Mouse (Mus musculus) heart, embryonic 13.5 days (tissue): ENCODE measurements around the gene Cables2. TPM values are rescaled to one million over a fixed set of nuclear protein-coding genes. Genes with fewer than 3 reads are reported as not detected.

ENCODE experiments used
- ATAC-seq: fragments of 200-750 bp; cut with Nextera tagmentation; 2 replicates; pipeline ENCODE4 v1.8.0; 2017; ENCODE audit warnings: moderate TSS enrichment; ENCODE audit not compliant: insufficient number of reproducible peaks, low FRiP score, low TSS enrichment; ENCODE audit errors: extremely low read depth
- H3K27ac ChIP-seq: fragments of 300-500 bp; sonication (generic); replicated peaks from 2 replicates; pipeline ENCODE4 v1.5.1; 2015; ENCODE audit warnings: moderate library complexity, mild to moderate bottlenecking, inconsistent platforms
- H3K27me3 ChIP-seq: fragments of 300-500 bp; sonication (generic); replicated peaks from 2 replicates; pipeline ENCODE4 v1.6.1; 2015; ENCODE audit warnings: mild to moderate bottlenecking, inconsistent platforms
- H3K36me3 ChIP-seq: fragments of 300-500 bp; sonication (generic); 2 replicates; pipeline ENCODE4 v1.6.1; 2015; ENCODE audit warnings: mild to moderate bottlenecking, inconsistent platforms
- H3K4me1 ChIP-seq: fragments of 300-500 bp; sonication (generic); 2 replicates; pipeline ENCODE4 v1.6.1; 2015; ENCODE audit warnings: inconsistent platforms
- H3K4me2 ChIP-seq: fragments of 300-500 bp; sonication (generic); 2 replicates; pipeline ENCODE4 v1.6.1; 2015; ENCODE audit warnings: inconsistent platforms, mild to moderate bottlenecking, moderate library complexity
- H3K4me3 ChIP-seq: fragments of 300-500 bp; sonication (generic); 2 replicates; pipeline ENCODE4 v1.5.1; 2015; ENCODE audit warnings: moderate library complexity, mild to moderate bottlenecking, inconsistent platforms
- H3K9ac ChIP-seq: fragments of 300-500 bp; sonication (generic); 2 replicates; pipeline ENCODE4 v1.6.1; 2015; ENCODE audit warnings: inconsistent platforms, mild to moderate bottlenecking, moderate library complexity
- H3K9me3 ChIP-seq: fragments of 300-500 bp; sonication (generic); 2 replicates; pipeline ENCODE4 v1.6.1; 2016; ENCODE audit warnings: inconsistent platforms
- WGBS: fragments of 180-500 bp; shearing (Covaris S2); methylation state at CpG from one replicate; pipeline ENCODE4 v1.1.7; 2015; ENCODE audit warnings: mixed read lengths; 5-methylcytosine and 5-hydroxymethylcytosine counted together
- polyA plus RNA-seq: library from polyadenylated mRNA; unstranded; fragments of >200 nt; fragmentation: Nextera tagmentation; extraction: Ambion mirVana; gene quantifications from 2 replicates; pipeline ENCODE4 v1.2.1, GENCODE M21; 2015

Gene Cables2
- polyA plus RNA-seq, 1 experiment from 2014 or later = 9.3 TPM

- Histone ChIP-seq H3K9ac (peak overlapping the region; percentile 54), H3K4me1 (peaks cover 79% of the 10 kb centered on the region), H3K9me3 (no peaks in the 10 kb centered on the region), H3K36me3 (peaks cover 4% of the 10 kb centered on the region; the same call in 1 of the 2 replicates), H3K27me3 (peaks cover 35% of the 10 kb centered on the region), H3K4me3 (no peak overlapping the region), H3K4me2 (peak overlapping the region; percentile 24), H3K27ac (no peak overlapping the region)
- 13% methylated on average over 6 of the region's 6 CpGs for WGBS
- peak; percentile 18; the same call in 1 of the 2 replicates for ATAC-seq
Observed at GRCm38 (mm10) chr2:180222250-180222649, 51.0 kb downstream of the Cables2 start.

- peaks cover 80% of the 10 kb centered on the region for H3K4me1 ChIP-seq
- no peak for ATAC-seq
Observed at GRCm38 (mm10) chr2:180221051-180221450, 52.2 kb downstream of the Cables2 start.

GRCm38 (mm10) chr2:180220165-180220564 is 53.1 kb downstream of the Cables2 start:
- H3K9ac ChIP-seq = no peak overlapping the region
- no peak overlapping the region for H3K4me3 ChIP-seq
- ATAC-seq = no peak
- no peak overlapping the region for H3K27ac ChIP-seq
- WGBS = 58% methylated on average over 9 of the region's 9 CpGs
- H3K9me3 ChIP-seq = no peaks in the 10 kb centered on the region
- H3K36me3 ChIP-seq = peaks cover 4% of the 10 kb centered on the region; the same call in 1 of the 2 replicates
- peaks cover 86% of the 10 kb centered on the region for H3K4me1 ChIP-seq
- peaks cover 23% of the 10 kb centered on the region for H3K27me3 ChIP-seq
- H3K4me2 ChIP-seq = no peak overlapping the region

More at GRCm38 (mm10) chr2:180221051-180221450, 52.2 kb downstream of the Cables2 start:
- no peak overlapping the region for H3K27ac ChIP-seq
- H3K4me3 ChIP-seq = no peak overlapping the region
- no peak overlapping the region for H3K4me2 ChIP-seq
- H3K9me3 ChIP-seq = no peaks in the 10 kb centered on the region
- H3K27me3 ChIP-seq = peaks cover 31% of the 10 kb centered on the region
- H3K9ac ChIP-seq = no peak overlapping the region
- H3K36me3 ChIP-seq = peaks cover 4% of the 10 kb centered on the region; the same call in 1 of the 2 replicates
- 75% methylated on average over 9 of the region's 9 CpGs for WGBS

GRCm38 (mm10) chr2:180219145-180219943 is 54.0 kb downstream of the Cables2 start:
- no peak for ATAC-seq
- H3K27me3 ChIP-seq = peaks cover 15% of the 10 kb centered on the region
- no peak overlapping the region; the same call in 1 of the 2 replicates for H3K9ac ChIP-seq
- H3K9me3 ChIP-seq = no peaks in the 10 kb centered on the region
- H3K27ac ChIP-seq = peak overlapping the region; percentile 55
- H3K36me3 ChIP-seq = peaks cover 4% of the 10 kb centered on the region; the same call in 1 of the 2 replicates
- WGBS = 78% methylated on average over 15 of the region's 15 CpGs
- H3K4me2 ChIP-seq = no peak overlapping the region
- peaks cover 88% of the 10 kb centered on the region for H3K4me1 ChIP-seq
- H3K4me3 ChIP-seq = no peak overlapping the region

- 23% methylated on average over 5 of the region's 5 CpGs for WGBS
- peak overlapping the region; percentile 55 for H3K27ac ChIP-seq
- no peak for ATAC-seq
- peaks cover 9% of the 10 kb centered on the region; the same call in 1 of the 2 replicates for H3K27me3 ChIP-seq
- no peak overlapping the region for H3K4me3 ChIP-seq
- H3K9me3 ChIP-seq = no peaks in the 10 kb centered on the region
- no peak overlapping the region for H3K4me2 ChIP-seq
- peaks cover 85% of the 10 kb centered on the region for H3K4me1 ChIP-seq
- H3K9ac ChIP-seq = peak overlapping the region; percentile 24
- peaks cover 4% of the 10 kb centered on the region; the same call in 1 of the 2 replicates for H3K36me3 ChIP-seq
Observed at GRCm38 (mm10) chr2:180218677-180219076, 54.6 kb downstream of the Cables2 start.

GRCm38 (mm10) chr2:180218241-180218640 is 55.1 kb downstream of the Cables2 start:
- peaks cover 81% of the 10 kb centered on the region for H3K4me1 ChIP-seq

GRCm38 (mm10) chr2:180217587-180217986 is 55.7 kb downstream of the Cables2 start:
- Histone ChIP-seq H3K36me3 (peaks cover 8% of the 10 kb centered on the region; the same call in 1 of the 2 replicates), H3K4me1 (peaks cover 74% of the 10 kb centered on the region), H3K9me3 (no peaks in the 10 kb centered on the region), H3K27me3 (no peaks in the 10 kb centered on the region), H3K27ac (0 out of 2 replicates have a peak overlapping the region, but pooled peaks have one; percentile 3), H3K4me2 (no peak overlapping the region), H3K9ac (0 out of 2 replicates have a peak overlapping the region, but pooled peaks have one; percentile 24), H3K4me3 (no peak overlapping the region)
- 74% methylated on average over 8 of the region's 8 CpGs for WGBS
- ATAC-seq = no peak

More at GRCm38 (mm10) chr2:180218241-180218640, 55.1 kb downstream of the Cables2 start:
- Histone ChIP-seq H3K9ac (peak overlapping the region; percentile 24), H3K9me3 (no peaks in the 10 kb centered on the region), H3K4me3 (no peak overlapping the region), H3K27ac (peak overlapping the region; percentile 55), H3K27me3 (peaks cover 4% of the 10 kb centered on the region; the same call in 1 of the 2 replicates), H3K4me2 (no peak overlapping the region), H3K36me3 (peaks cover 6% of the 10 kb centered on the region; the same call in 1 of the 2 replicates)
- WGBS = 39% methylated on average over 3 of the region's 3 CpGs
- ATAC-seq = no peak

GRCm38 (mm10) chr2:180216921-180217320 is 56.4 kb downstream of the Cables2 start:
- H3K4me2 ChIP-seq = no peak overlapping the region
- no peak overlapping the region for H3K9ac ChIP-seq
- H3K4me3 ChIP-seq = no peak overlapping the region
- H3K4me1 ChIP-seq = peaks cover 68% of the 10 kb centered on the region
- no peaks in the 10 kb centered on the region for H3K27me3 ChIP-seq
- H3K36me3 ChIP-seq = peaks cover 11% of the 10 kb centered on the region
- WGBS = 51% methylated on average over 5 of the region's 5 CpGs
- H3K27ac ChIP-seq = 0 out of 2 replicates have a peak overlapping the region, but pooled peaks have one; percentile 3
- ATAC-seq = no peak
- peaks cover 3% of the 10 kb centered on the region for H3K9me3 ChIP-seq

GRCm38 (mm10) chr2:180215951-180216350 is 57.3 kb downstream of the Cables2 start:
- Histone ChIP-seq H3K4me3 (no peak overlapping the region), H3K9me3 (peaks cover 3% of the 10 kb centered on the region), H3K4me2 (no peak overlapping the region), H3K9ac (peak overlapping the region; percentile 57; the same call in 1 of the 2 replicates), H3K4me1 (peaks cover 62% of the 10 kb centered on the region), H3K27ac (peak overlapping the region; percentile 79), H3K27me3 (no peaks in the 10 kb centered on the region), H3K36me3 (peaks cover 9% of the 10 kb centered on the region)
- 70% methylated on average over 6 of the region's 6 CpGs for WGBS
- ATAC-seq = no peak

- Histone ChIP-seq H3K9ac (peak overlapping the region; percentile 57; the same call in 1 of the 2 replicates), H3K4me1 (peaks cover 57% of the 10 kb centered on the region), H3K27ac (peak overlapping the region; percentile 79), H3K4me2 (peak overlapping the region; percentile 29; the same call in 1 of the 2 replicates), H3K27me3 (no peaks in the 10 kb centered on the region), H3K9me3 (peaks cover 3% of the 10 kb centered on the region), H3K4me3 (no peak overlapping the region), H3K36me3 (peaks cover 7% of the 10 kb centered on the region)
- whole genome bisulfite sequencing = 52% methylated on average over 8 of the region's 8 CpGs
- no peak for ATAC-seq
Observed at GRCm38 (mm10) chr2:180215011-180215461, 58.3 kb downstream of the Cables2 start.

- Histone ChIP-seq H3K4me1 (peaks cover 52% of the 10 kb centered on the region), H3K4me2 (peak overlapping the region; percentile 29; the same call in 1 of the 2 replicates)
Observed at GRCm38 (mm10) chr2:180214352-180214978, 58.8 kb downstream of the Cables2 start.

More at GRCm38 (mm10) chr2:180214352-180214978, 58.8 kb downstream of the Cables2 start:
- H3K27ac ChIP-seq = peak overlapping the region; percentile 79
- no peak for ATAC-seq
- H3K27me3 ChIP-seq = no peaks in the 10 kb centered on the region
- 0 out of 2 replicates have a peak overlapping the region, but pooled peaks have one; percentile 57 for H3K9ac ChIP-seq
- peaks cover 7% of the 10 kb centered on the region for H3K36me3 ChIP-seq
- WGBS = 37% methylated on average over 4 of the region's 4 CpGs
- H3K4me3 ChIP-seq = no peak overlapping the region
- peaks cover 3% of the 10 kb centered on the region for H3K9me3 ChIP-seq
